Mouse (Mus musculus) testis, postnatal 10 days (tissue): ENCODE results near the gene Yipf6.
A peak's percentile ranks its signal among the peaks of the same experiment; 100 is the strongest.
"Not testable (repeated sequence)": the region's sequence is repeated elsewhere in the genome, so short reads cannot be mapped to it uniquely, and the experiment has no call there.

ENCODE experiments used
- DNase-seq: peaks from one replicate; pipeline ENCODE4 v3.0.0; 2021; ENCODE audit warnings: low spot score

Yipf6 gene

GRCm38 (mm10) chrX:98936101-98936500 is at the start of gene Yipf6:
TSS of gene Yipf6 (plus strand) at chrX:98936316.
- no peak for DNase-seq

- DNase-seq, result no peak
These were observed 46.1 kb upstream of the Yipf6 start for GRCm38 (mm10) chrX:98890072-98890405.

DNA sequence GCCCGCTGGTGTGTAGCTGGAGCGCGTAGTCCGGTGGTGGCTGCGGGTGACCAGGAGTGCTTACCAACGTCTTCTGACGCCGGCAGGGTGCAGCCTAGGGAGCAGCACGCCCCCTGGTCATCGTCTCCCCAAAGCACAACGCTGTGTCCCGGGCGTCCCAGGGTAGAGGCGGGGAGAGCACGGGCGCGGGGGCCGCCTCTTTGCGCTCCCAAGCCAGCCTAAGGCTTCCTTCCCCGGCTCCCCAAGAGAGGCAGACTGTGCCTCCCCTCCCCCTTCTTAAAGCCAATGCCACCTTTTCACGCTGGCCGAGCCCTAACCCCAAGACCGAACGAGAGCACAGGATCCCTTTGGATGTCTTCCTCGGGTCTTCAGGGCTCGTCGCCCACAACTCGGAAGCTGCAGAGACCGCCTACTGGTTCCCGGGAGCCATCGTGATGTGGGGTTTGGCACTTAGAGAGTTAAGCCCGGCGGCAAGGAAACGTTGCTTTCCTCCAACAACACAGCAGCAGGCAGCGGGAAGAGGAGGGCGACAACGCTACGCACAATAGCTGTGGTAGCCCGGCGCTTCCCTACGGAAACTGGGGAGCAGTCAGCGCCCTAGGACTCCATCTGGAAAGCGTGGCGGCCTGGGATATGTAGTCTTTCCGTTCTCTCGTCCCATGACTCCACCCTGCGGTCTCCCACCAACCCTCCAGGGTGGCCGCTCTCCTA is 45.6 kb upstream of the Yipf6 start, which contains the start of gene Ophn1:
TSS of gene Ophn1 (minus strand) at position 620 of the 711 bp plus-strand sequence.
- peak; percentile 70 for DNase-seq

DNA sequence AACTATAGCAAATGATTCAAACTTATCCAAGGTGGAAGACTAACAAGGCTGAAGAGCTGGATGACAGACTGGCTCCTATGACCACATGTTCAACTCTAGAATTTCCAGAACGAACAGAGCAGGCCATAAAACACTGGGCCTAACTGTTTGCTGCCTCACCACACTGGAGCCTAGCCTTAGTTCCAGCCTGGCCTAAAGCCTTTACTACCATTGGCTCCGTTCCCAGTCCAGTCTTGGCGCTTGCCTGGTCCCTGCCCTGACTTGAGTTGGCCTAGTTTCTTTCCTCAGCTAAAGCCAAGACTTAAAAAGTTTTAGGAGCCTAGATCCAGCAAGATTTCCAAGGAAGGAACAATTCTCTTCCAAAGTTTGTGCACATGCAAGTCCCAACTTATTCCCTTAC is 37.8 kb upstream of the Yipf6 start:
- DNase-seq, result no peak

DNA sequence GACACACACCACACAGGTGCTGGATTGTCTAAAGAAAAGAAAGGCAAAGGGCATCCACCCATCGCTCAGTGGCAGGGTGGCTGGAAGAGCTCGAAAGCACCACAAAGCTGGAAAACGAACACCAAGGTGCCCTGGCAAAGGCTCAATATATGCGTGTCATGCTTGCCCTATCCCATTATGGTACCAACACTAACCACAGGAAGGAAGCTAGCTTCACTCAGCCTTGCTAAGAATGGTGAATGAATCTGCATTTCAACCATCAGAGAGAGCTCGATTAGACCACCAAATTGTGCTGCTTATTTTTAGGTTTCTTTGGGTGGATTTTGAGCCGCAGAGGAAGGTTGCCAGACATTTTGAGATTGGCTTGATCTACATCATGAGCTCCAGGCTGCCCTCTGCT is 31.9 kb upstream of the Yipf6 start:
- no peak for DNase-seq

DNA sequence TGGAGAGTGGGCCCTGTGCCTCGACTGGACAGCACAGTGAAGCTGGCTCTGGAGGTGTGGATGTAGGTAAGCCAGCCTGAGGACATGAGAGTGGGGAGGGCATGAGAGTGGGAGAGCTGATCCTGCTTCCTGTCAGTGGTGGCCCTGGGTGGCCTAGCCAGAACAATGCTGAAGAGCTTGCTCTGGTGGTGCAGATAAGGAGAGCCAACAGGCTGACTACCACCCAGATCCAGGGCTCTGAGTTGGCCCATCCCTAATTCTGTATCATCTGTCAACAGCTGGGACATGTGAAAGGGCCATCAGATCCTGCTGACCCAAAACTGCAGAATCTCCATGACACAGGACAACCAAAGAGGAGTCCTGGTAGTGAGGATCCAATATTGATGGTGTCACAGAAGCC is 27.2 kb upstream of the Yipf6 start:
- no peak for DNase-seq

DNA sequence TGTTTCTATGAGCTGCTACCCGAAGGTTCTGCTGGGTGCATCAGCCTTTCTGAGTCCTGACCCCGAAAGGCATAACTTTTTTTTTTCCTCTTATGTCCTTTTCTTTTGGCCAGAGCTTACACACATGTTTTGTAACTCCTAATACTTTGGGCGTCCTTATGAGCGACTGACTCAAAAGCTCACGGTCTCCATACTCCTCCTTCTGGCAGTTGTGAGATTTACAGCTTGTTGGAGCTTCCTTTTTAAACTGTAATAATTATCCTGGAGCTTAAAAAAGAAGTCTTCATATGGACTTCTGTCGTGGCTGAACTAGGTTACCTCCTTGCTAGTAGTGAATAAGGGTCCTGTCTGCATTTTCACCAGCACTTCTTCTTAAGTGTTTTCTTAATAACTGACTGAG is 16.7 kb upstream of the Yipf6 start:
- no peak for DNase-seq

DNA sequence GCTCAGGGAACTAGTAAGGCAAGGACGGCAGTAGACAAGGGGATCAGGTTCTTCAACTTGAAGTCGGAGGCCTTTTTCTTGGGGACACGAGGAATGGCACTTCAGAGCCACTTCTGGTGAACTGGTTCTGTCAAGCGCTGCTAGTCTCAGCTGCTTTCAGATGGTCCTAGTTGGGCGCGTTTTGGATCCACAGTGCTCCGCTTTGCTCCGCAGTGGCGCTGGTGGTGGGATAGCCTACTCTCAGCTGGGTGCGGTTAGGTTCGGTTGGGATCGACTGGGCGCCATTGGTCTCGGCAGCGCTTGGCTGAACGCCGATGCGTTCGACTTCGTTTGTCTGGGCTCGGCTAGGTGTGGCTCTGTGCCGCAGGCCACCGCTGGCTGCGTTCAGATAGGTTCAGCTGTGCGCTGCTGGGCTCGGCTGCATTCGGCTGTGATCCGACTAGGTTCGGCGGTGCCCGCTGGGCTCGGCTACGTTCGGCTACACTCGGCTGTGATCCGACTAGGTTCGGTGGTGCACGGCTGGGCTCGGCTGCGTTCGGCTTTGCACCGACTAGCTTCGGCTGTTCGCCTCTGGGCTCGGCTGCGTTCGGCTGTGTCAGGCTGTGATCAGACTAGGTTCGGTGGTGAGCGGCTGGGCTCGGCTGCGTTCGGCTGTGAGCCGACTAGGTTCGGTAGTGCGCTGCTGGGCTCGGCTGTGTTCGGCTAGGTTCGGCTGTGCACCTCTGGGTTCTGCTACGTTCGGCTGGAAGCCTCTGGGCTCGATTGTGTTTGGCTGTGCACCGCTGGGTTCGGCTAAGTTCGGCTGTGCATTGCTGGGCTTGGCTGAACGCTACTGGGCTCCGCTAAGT is 815 bp downstream of the Yipf6 start:
- peak; percentile 96 for DNase-seq

- DNase-seq, result peak; percentile 92
These were observed 1.6 kb downstream of the Yipf6 start for GRCm38 (mm10) chrX:98937555-98938294.

DNA sequence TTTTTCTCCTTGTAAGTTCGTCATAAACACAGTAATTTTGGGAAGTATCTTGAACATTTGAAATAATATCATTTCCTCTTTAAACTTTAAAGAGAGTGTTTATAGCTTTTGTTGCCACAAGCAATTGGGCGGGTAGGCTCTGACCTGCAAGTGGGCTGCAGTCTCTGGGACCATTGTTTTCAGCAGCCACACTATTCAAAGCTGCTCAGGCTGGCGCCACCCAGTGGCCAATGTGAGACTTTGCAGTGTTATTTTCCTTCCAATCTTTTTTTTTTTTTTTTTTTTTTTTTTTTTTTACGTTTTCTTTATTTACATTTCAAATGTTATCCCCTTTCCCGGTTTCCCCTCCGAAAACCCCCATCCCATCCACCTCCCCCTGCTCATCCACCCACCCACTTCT is 17.8 kb downstream of the Yipf6 start:
- peak; percentile 49 for DNase-seq

- DNase-seq, result no peak
These were observed 22.2 kb downstream of the Yipf6 start for GRCm38 (mm10) chrX:98958287-98958686.

DNA sequence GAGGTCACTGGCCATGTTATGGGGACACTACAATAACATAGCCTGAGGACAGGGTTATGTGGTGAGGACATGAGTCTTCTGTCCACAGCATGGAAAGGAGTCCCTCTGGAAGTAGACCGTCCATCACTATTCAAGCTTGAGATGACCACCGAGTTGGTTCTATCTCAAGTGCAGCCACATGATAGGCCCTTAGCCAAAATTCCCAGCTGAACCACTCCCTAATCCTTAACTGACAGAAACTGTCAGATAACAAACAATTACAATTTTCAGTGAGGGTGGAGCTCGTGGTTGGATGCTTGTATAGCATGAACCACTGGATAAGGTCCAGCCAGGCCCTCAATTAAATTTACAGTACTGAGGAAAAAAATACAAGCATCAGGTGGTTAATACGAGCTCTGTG is 22.9 kb downstream of the Yipf6 start:
- DNase-seq, result no peak

DNA sequence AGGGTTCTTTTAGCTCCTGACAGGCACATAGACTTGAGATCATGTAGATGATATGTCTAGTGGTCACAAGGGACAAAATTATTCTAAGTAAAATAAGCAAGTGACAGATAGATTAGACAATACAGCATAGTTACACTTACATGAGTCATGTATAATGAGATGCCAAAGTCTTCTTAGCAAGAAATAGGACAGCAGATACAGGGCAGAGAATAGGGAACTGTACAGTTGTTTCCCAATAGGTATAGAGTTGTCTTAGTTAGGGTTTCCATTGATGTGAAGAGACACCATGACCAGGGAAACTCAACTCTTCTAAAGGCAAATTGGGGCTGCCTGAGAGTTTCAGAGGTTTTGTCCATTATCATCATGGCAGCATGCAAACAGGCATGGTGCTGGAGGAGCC is 27.6 kb downstream of the Yipf6 start:
- DNase-seq, result no peak

GRCm38 (mm10) chrX:98964513-98964912 is 28.4 kb downstream of the Yipf6 start:
- no peak for DNase-seq

- DNase-seq, result not testable (repeated sequence)
These were observed 50.5 kb downstream of the Yipf6 start for GRCm38 (mm10) chrX:98986611-98987010.

GRCm38 (mm10) chrX:98989574-98989973 is 53.5 kb downstream of the Yipf6 start:
- peak; percentile 75 for DNase-seq
